Mouse (Mus musculus): ENCODE results near the gene Efnb3. TPM values are rescaled to one million over a fixed set of nuclear protein-coding genes. Genes with fewer than 3 reads are reported as not detected.

Gene Efnb3
- 0.30 TPM for polyA plus RNA-seq (2014; fragmentation: Illumina TruSeq; extraction: RNeasy Lipid Tissue Mini Kit (QIAGEN cat#74804); ENCODE audit: insufficient read depth, low read depth, low replicate concordance)

GRCm38 (mm10) chr11:69559851-69560765 is at the start of gene Efnb3:
Gene Efnb3, minus strand, starts transcription at chr11:69560205.

GRCm38 (mm10) chr11:69605726-69606490 is 45.9 kb upstream of the Efnb3 start, which contains the start of gene Atp1b2:
Gene Atp1b2, minus strand, starts transcription at chr11:69605942.

GRCm38 (mm10) chr11:69580091-69580514 is 20.1 kb upstream of the Efnb3 start, which contains the start of the genes Wrap53 and Trp53:
Gene Wrap53, minus strand, starts transcription at chr11:69580255.
Gene Trp53, plus strand, starts transcription at chr11:69580359.

GRCm38 (mm10) chr11:69549060-69549656 is 10.8 kb downstream of the Efnb3 start, which contains the start of gene Dnah2:
Gene Dnah2, minus strand, starts transcription at chr11:69549110.

Other genes starting within 250 kb of the Efnb3 start
- 3.7 TPM for gene Cntrob, start 236.4 kb downstream of the Efnb3 start, polyA plus RNA-seq (2014; fragmentation: Illumina TruSeq; extraction: RNeasy Lipid Tissue Mini Kit (QIAGEN cat#74804); ENCODE audit: insufficient read depth, low read depth, low replicate concordance)
- gene Trappc1, start 236.2 kb downstream of the Efnb3 start, polyA plus RNA-seq (2014; fragmentation: Illumina TruSeq; extraction: RNeasy Lipid Tissue Mini Kit (QIAGEN cat#74804); ENCODE audit: insufficient read depth, low read depth, low replicate concordance), result 64.9 TPM
- 0.39 TPM for gene Kcnab3, start 233.9 kb downstream of the Efnb3 start, polyA plus RNA-seq (2014; fragmentation: Illumina TruSeq; extraction: RNeasy Lipid Tissue Mini Kit (QIAGEN cat#74804); ENCODE audit: insufficient read depth, low read depth, low replicate concordance)
- gene Rnf227, start 219.7 kb downstream of the Efnb3 start, polyA plus RNA-seq (2014; fragmentation: Illumina TruSeq; extraction: RNeasy Lipid Tissue Mini Kit (QIAGEN cat#74804); ENCODE audit: insufficient read depth, low read depth, low replicate concordance), result 1.3 TPM
- gene Chd3, start 190.8 kb downstream of the Efnb3 start, polyA plus RNA-seq (2014; fragmentation: Illumina TruSeq; extraction: RNeasy Lipid Tissue Mini Kit (QIAGEN cat#74804); ENCODE audit: insufficient read depth, low read depth, low replicate concordance), result 45.8 TPM
- 125 TPM for gene Naa38, start 164.7 kb downstream of the Efnb3 start, polyA plus RNA-seq (2014; fragmentation: Illumina TruSeq; extraction: RNeasy Lipid Tissue Mini Kit (QIAGEN cat#74804); ENCODE audit: insufficient read depth, low read depth, low replicate concordance)
- gene Cyb5d1, start 164.6 kb downstream of the Efnb3 start, polyA plus RNA-seq (2014; fragmentation: Illumina TruSeq; extraction: RNeasy Lipid Tissue Mini Kit (QIAGEN cat#74804); ENCODE audit: insufficient read depth, low read depth, low replicate concordance), result 11.8 TPM
- 12.9 TPM for gene Tmem88, start 162.0 kb downstream of the Efnb3 start, polyA plus RNA-seq (2014; fragmentation: Illumina TruSeq; extraction: RNeasy Lipid Tissue Mini Kit (QIAGEN cat#74804); ENCODE audit: insufficient read depth, low read depth, low replicate concordance)
- gene Kdm6b, start 146.5 kb downstream of the Efnb3 start, polyA plus RNA-seq (2014; fragmentation: Illumina TruSeq; extraction: RNeasy Lipid Tissue Mini Kit (QIAGEN cat#74804); ENCODE audit: insufficient read depth, low read depth, low replicate concordance), result 6.6 TPM
- gene Dnah2, start 11.1 kb downstream of the Efnb3 start, polyA plus RNA-seq (2014; fragmentation: Illumina TruSeq; extraction: RNeasy Lipid Tissue Mini Kit (QIAGEN cat#74804); ENCODE audit: insufficient read depth, low read depth, low replicate concordance), result 0.85 TPM
- 10.4 TPM for gene Wrap53, start 20.1 kb upstream of the Efnb3 start, polyA plus RNA-seq (2014; fragmentation: Illumina TruSeq; extraction: RNeasy Lipid Tissue Mini Kit (QIAGEN cat#74804); ENCODE audit: insufficient read depth, low read depth, low replicate concordance)
- 26.0 TPM for gene Trp53, start 20.2 kb upstream of the Efnb3 start, polyA plus RNA-seq (2014; fragmentation: Illumina TruSeq; extraction: RNeasy Lipid Tissue Mini Kit (QIAGEN cat#74804); ENCODE audit: insufficient read depth, low read depth, low replicate concordance)
- 5.4 TPM for gene Atp1b2, start 45.7 kb upstream of the Efnb3 start, polyA plus RNA-seq (2014; fragmentation: Illumina TruSeq; extraction: RNeasy Lipid Tissue Mini Kit (QIAGEN cat#74804); ENCODE audit: insufficient read depth, low read depth, low replicate concordance)
- not detected for gene Shbg, start 57.7 kb upstream of the Efnb3 start, polyA plus RNA-seq (2014; fragmentation: Illumina TruSeq; extraction: RNeasy Lipid Tissue Mini Kit (QIAGEN cat#74804); ENCODE audit: insufficient read depth, low read depth, low replicate concordance)
- 4.7 TPM for gene Sat2, start 61.8 kb upstream of the Efnb3 start, polyA plus RNA-seq (2014; fragmentation: Illumina TruSeq; extraction: RNeasy Lipid Tissue Mini Kit (QIAGEN cat#74804); ENCODE audit: insufficient read depth, low read depth, low replicate concordance)
- 39.7 TPM for gene Fxr2, start 72.8 kb upstream of the Efnb3 start, polyA plus RNA-seq (2014; fragmentation: Illumina TruSeq; extraction: RNeasy Lipid Tissue Mini Kit (QIAGEN cat#74804); ENCODE audit: insufficient read depth, low read depth, low replicate concordance)
- gene Sox15, start 95.1 kb upstream of the Efnb3 start, polyA plus RNA-seq (2014; fragmentation: Illumina TruSeq; extraction: RNeasy Lipid Tissue Mini Kit (QIAGEN cat#74804); ENCODE audit: insufficient read depth, low read depth, low replicate concordance), result not detected
- gene Mpdu1, start 102.4 kb upstream of the Efnb3 start, polyA plus RNA-seq (2014; fragmentation: Illumina TruSeq; extraction: RNeasy Lipid Tissue Mini Kit (QIAGEN cat#74804); ENCODE audit: insufficient read depth, low read depth, low replicate concordance), result 53.4 TPM
- gene Cd68, start 105.9 kb upstream of the Efnb3 start, polyA plus RNA-seq (2014; fragmentation: Illumina TruSeq; extraction: RNeasy Lipid Tissue Mini Kit (QIAGEN cat#74804); ENCODE audit: insufficient read depth, low read depth, low replicate concordance), result 44.2 TPM
- 289 TPM for gene Eif4a1, start 112.2 kb upstream of the Efnb3 start, polyA plus RNA-seq (2014; fragmentation: Illumina TruSeq; extraction: RNeasy Lipid Tissue Mini Kit (QIAGEN cat#74804); ENCODE audit: insufficient read depth, low read depth, low replicate concordance)
- gene Senp3, start 121.9 kb upstream of the Efnb3 start, polyA plus RNA-seq (2014; fragmentation: Illumina TruSeq; extraction: RNeasy Lipid Tissue Mini Kit (QIAGEN cat#74804); ENCODE audit: insufficient read depth, low read depth, low replicate concordance), result 47.0 TPM
- 23.3 TPM for gene Tnfsf13, start 125.6 kb upstream of the Efnb3 start, polyA plus RNA-seq (2014; fragmentation: Illumina TruSeq; extraction: RNeasy Lipid Tissue Mini Kit (QIAGEN cat#74804); ENCODE audit: insufficient read depth, low read depth, low replicate concordance)
- 48.4 TPM for gene Tnfsf12, start 135.6 kb upstream of the Efnb3 start, polyA plus RNA-seq (2014; fragmentation: Illumina TruSeq; extraction: RNeasy Lipid Tissue Mini Kit (QIAGEN cat#74804); ENCODE audit: insufficient read depth, low read depth, low replicate concordance)
- gene Tnfsfm13, start 135.9 kb upstream of the Efnb3 start, polyA plus RNA-seq (2014; fragmentation: Illumina TruSeq; extraction: RNeasy Lipid Tissue Mini Kit (QIAGEN cat#74804); ENCODE audit: insufficient read depth, low read depth, low replicate concordance), result 24.8 TPM
- 16.2 TPM for gene Polr2a, start 198.4 kb upstream of the Efnb3 start, polyA plus RNA-seq (2014; fragmentation: Illumina TruSeq; extraction: RNeasy Lipid Tissue Mini Kit (QIAGEN cat#74804); ENCODE audit: insufficient read depth, low read depth, low replicate concordance)
- gene Slc35g3, start 201.8 kb upstream of the Efnb3 start, polyA plus RNA-seq (2014; fragmentation: Illumina TruSeq; extraction: RNeasy Lipid Tissue Mini Kit (QIAGEN cat#74804); ENCODE audit: insufficient read depth, low read depth, low replicate concordance), result 0.85 TPM
- gene Zbtb4, start 205.7 kb upstream of the Efnb3 start, polyA plus RNA-seq (2014; fragmentation: Illumina TruSeq; extraction: RNeasy Lipid Tissue Mini Kit (QIAGEN cat#74804); ENCODE audit: insufficient read depth, low read depth, low replicate concordance), result 25.6 TPM
- gene Chrnb1, start 235.7 kb upstream of the Efnb3 start, polyA plus RNA-seq (2014; fragmentation: Illumina TruSeq; extraction: RNeasy Lipid Tissue Mini Kit (QIAGEN cat#74804); ENCODE audit: insufficient read depth, low read depth, low replicate concordance), result 10.1 TPM
- 3.4 TPM for gene Fgf11, start 241.7 kb upstream of the Efnb3 start, polyA plus RNA-seq (2014; fragmentation: Illumina TruSeq; extraction: RNeasy Lipid Tissue Mini Kit (QIAGEN cat#74804); ENCODE audit: insufficient read depth, low read depth, low replicate concordance)
- gene Tmem102, start 245.4 kb upstream of the Efnb3 start, polyA plus RNA-seq (2014; fragmentation: Illumina TruSeq; extraction: RNeasy Lipid Tissue Mini Kit (QIAGEN cat#74804); ENCODE audit: insufficient read depth, low read depth, low replicate concordance), result 4.9 TPM

Data from lung, adult 10 weeks (tissue).